Mouse (Mus musculus) heart, adult 2 months (tissue): ENCODE data around the gene Nuak1.

Source experiments
- CTCF ChIP-seq: fragments of 200-600 bp; IDR thresholded peaks from 2 replicates; pipeline ENCODE4 v1.8.1; 2022; ENCODE audit warnings: antibody characterized with exemption, mild to moderate bottlenecking, moderate library complexity
- EP300 ChIP-seq: fragments of 200-500 bp; IDR thresholded peaks from 2 replicates; pipeline ENCODE4 v1.6.1; 2011; ENCODE audit warnings: low read depth, low read length, control low read depth; ENCODE audit not compliant: insufficient read depth
- POLR2A ChIP-seq: fragments of 200-500 bp; IDR thresholded peaks from 2 replicates; pipeline ENCODE4 v1.6.1; 2011; ENCODE audit warnings: mild to moderate bottlenecking, low read depth, low read length, control low read depth; ENCODE audit not compliant: insufficient read depth

- TF ChIP-seq POLR2A (no peak), CTCF (no peak), EP300 (no peak)
These were observed 17.1 kb upstream of the Nuak1 start for GRCm38 (mm10) chr10:84457539-84457938.
